ENCODE assay signal across 39 mouse cellular contexts in the genomic region with DNA sequence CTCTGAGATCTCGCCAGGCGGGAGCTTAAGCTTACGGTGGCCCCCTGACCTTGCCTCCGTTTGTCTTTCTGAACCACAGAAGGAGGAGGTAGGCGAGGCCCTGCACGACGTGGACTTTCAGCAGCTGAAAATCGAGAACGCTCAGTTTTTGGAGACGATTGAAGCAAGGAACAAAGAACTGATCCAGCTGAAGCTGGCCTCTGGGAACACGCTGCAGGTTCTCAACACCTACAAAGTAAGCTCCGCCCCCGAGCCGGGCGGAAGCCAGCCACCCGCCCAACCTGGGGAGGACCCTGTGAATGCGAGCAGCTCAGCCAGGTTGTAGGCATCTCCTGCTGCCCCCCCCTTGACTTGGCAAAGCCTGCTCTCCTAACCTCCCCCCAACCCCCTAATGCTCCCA. TPM values are rescaled to one million over a fixed set of nuclear protein-coding genes. Genes with fewer than 3 reads are reported as not detected.
DNase-seq lines count a peak whose midpoint lies in the region; ATAC-seq and TF ChIP-seq lines count a peak whose summit lies in the region.
"Had no signal": no experiment of that assay in that cellular context is flagged by ENCODE, and none has a peak within 500 bp of the region (broad histone marks: within the 10 kb centered on the region; RNA-seq: fewer than 3 reads in every experiment).

No protein-coding gene starts in this region.

- TF ChIP-seq CTCF in testis, adult 2 months (IDR thresholded peaks at IDR 0.05; ENCODE audit: control insufficient read depth, insufficient read depth, insufficient replicate concordance, low read depth, low read length): no peak

- no peaks in the 10 kb centered on the region for H3K27me3 ChIP-seq in kidney, embryonic 14.5 days (ENCODE audit: control insufficient read depth, insufficient read depth, low read length)
- no peaks in the 10 kb centered on the region for H3K27me3 ChIP-seq in testis, adult 2 months (ENCODE audit: control insufficient read depth, insufficient read depth, low read length)
- H3K27me3 ChIP-seq: forebrain, embryonic 13.5 days; heart, embryonic 15.5 days; hindbrain, embryonic 13.5 days; limb, embryonic 12.5 days; liver, embryonic 15.5 days had no signal

- no peak overlapping the region for H3K9ac ChIP-seq in kidney, embryonic 14.5 days (ENCODE audit: low read depth, low read length)
- H3K9ac ChIP-seq: forebrain, embryonic 13.5 days; heart, embryonic 15.5 days; hindbrain, embryonic 13.5 days; limb, embryonic 12.5 days; liver, embryonic 15.5 days; lung, embryonic 14.5 days had no signal

- peak; percentile 18 for DNase-seq in kidney, adult 18-20 months
- peak; percentile 81 for DNase-seq in ES-CJ7 (ENCODE audit: low read depth, low spot score)
- peak; percentile 32 for DNase-seq in kidney, adult 9 months
- no peak for DNase-seq in cerebellum, adult 11 months
- DNase-seq in heart, adult 18-20 months: no peak
- DNase-seq: adrenal gland, adult 8-10 months; cerebellum, adult 9-10 months; cerebellum, postnatal 36 days; lung, embryonic 14.5 days; lung, postnatal 14 days; midbrain, embryonic 14.5 days; right cerebral cortex, adult 18-20 months; right cerebral cortex, postnatal 4 days had no signal

- no peak for TF ChIP-seq POLR2A in testis, adult 2 months (IDR thresholded peaks at IDR 0.05; ENCODE audit: control insufficient read depth, low read depth, low read length)

- 77% methylated on average over 17 of the region's 17 CpGs for WGBS in kidney, embryonic 14.5 days

- H3K36me3 ChIP-seq in kidney, embryonic 14.5 days (ENCODE audit: control insufficient read depth, insufficient read depth, low read length): no peaks in the 10 kb centered on the region
- peaks cover 3% of the 10 kb centered on the region; the same call in 1 of the 2 replicates for H3K36me3 ChIP-seq in testis, adult 2 months (ENCODE audit: control insufficient read depth, insufficient read depth, low read length)
- H3K36me3 ChIP-seq: heart, embryonic 10.5 days; heart, embryonic 15.5 days; hindbrain, embryonic 13.5 days; limb, embryonic 12.5 days; liver, embryonic 15.5 days had no signal

- H3K4me3 ChIP-seq in kidney, embryonic 14.5 days (ENCODE audit: low read length): no peak overlapping the region
- peak overlapping the region; percentile 30 for H3K4me3 ChIP-seq in testis, adult 2 months (ENCODE audit: control insufficient read depth, low read depth, low read length)
- H3K4me3 ChIP-seq: forebrain, embryonic 13.5 days; heart, embryonic 10.5 days; heart, embryonic 15.5 days; hindbrain, embryonic 13.5 days; left cerebral cortex, adult 2 months; limb, embryonic 12.5 days; liver, embryonic 15.5 days had no signal

- no peaks in the 10 kb centered on the region for H3K4me1 ChIP-seq in kidney, embryonic 14.5 days (ENCODE audit: control insufficient read depth, insufficient read depth, low read length)
- H3K4me1 ChIP-seq in testis, adult 2 months (ENCODE audit: control insufficient read depth, insufficient read depth, low read length): no peaks in the 10 kb centered on the region; the same call in 1 of the 2 replicates
- H3K4me1 ChIP-seq: limb, embryonic 12.5 days; liver, embryonic 15.5 days had no signal

- no peaks in the 10 kb centered on the region for H3K9me3 ChIP-seq in kidney, embryonic 14.5 days (ENCODE audit: control insufficient read depth, low read length)
- H3K9me3 ChIP-seq: forebrain, embryonic 13.5 days; heart, embryonic 10.5 days; heart, embryonic 15.5 days; hindbrain, embryonic 13.5 days; limb, embryonic 12.5 days; liver, embryonic 15.5 days had no signal

- no peak overlapping the region for H3K27ac ChIP-seq in kidney, embryonic 14.5 days (ENCODE audit: low read depth, low read length)
- no peak overlapping the region for H3K27ac ChIP-seq in testis, adult 2 months (ENCODE audit: control insufficient read depth, insufficient read depth, low read depth, low read length)
- H3K27ac ChIP-seq: forebrain, embryonic 13.5 days; heart, embryonic 10.5 days; heart, embryonic 15.5 days; left cerebral cortex, adult 2 months; limb, embryonic 12.5 days; liver, embryonic 15.5 days; stomach, postnatal 0 days had no signal

- ATAC-seq in kidney, embryonic 14.5 days (ENCODE audit: low FRiP score, low TSS enrichment): no peak
- no peak for ATAC-seq in frontal cortex, adult (ENCODE audit: low TSS enrichment)
- ATAC-seq: activated CD4-positive, CD25-positive, alpha-beta regulatory T cell, adult 4 months; CD4-positive, CD25-positive, alpha-beta regulatory T cell, adult 4 months; forebrain, embryonic 13.5 days; inflammation-experienced regulatory T-cells, adult 6 months; Patski had no signal

- H3K4me2 ChIP-seq in kidney, embryonic 14.5 days (replicated peaks; ENCODE audit: low read depth, low read length): no peak overlapping the region
- H3K4me2 ChIP-seq: forebrain, embryonic 13.5 days; heart, embryonic 15.5 days; hindbrain, embryonic 13.5 days; limb, embryonic 12.5 days; liver, embryonic 15.5 days; lung, embryonic 14.5 days had no signal

RNA-seq across cellular contexts. Expression of a gene that starts 11.9 kb away (rescaled TPM):
- 0.70 and 1.0 TPM in 2 replicates for polyA plus RNA-seq in kidney, embryonic 14.5 days (2014; fragmentation: Nextera tagmentation; extraction: Ambion mirVana)
- polyA plus RNA-seq in testis, adult 2 months (2012; rRNA removed): 82.2 and 87.4 TPM in 2 replicates
- total RNA-seq in heart, adult 18-20 months (2021): under 1 TPM in 1 of 2 experiments, not detected in 1; 0.23 TPM
- total RNA-seq: gastrocnemius, adult 8-10 months; heart, postnatal 25 days; liver, adult 2 months; MEL; monocyte, adult 5-6 weeks; neutrophil, adult 5-6 weeks had no signal
- polyA plus RNA-seq: activated CD4-positive, CD25-positive, alpha-beta regulatory T cell, adult 4 months; CD4-positive, CD25-positive, alpha-beta regulatory T cell, adult 4 months; embryonic facial prominence, embryonic 11.5 days; inflammation-experienced regulatory T-cells, adult 6 months; limb, embryonic 12.5 days; liver, adult 2 months; liver, embryonic 15.5 days; spleen, adult 2 months had no signal

RNA-seq across cellular contexts. Expression of a gene that starts 30.3 kb away (rescaled TPM):
- not detected in 2 replicates for polyA plus RNA-seq in kidney, embryonic 14.5 days (2014; fragmentation: Nextera tagmentation; extraction: Ambion mirVana)
- 251 and 266 TPM in 2 replicates for polyA plus RNA-seq in testis, adult 2 months (2012; rRNA removed)
- not detected for total RNA-seq in heart, adult 18-20 months (2021)
- total RNA-seq: adrenal gland, adult 8-10 months; adrenal gland, postnatal 4 days; gastrocnemius, adult 8-10 months; heart, postnatal 25 days; layer of hippocampus, adult 18-20 months; left cerebral cortex, postnatal 25 days; liver, adult 2 months; MEL; monocyte, adult 5-6 weeks; neutrophil, adult 5-6 weeks had no signal
- polyA plus RNA-seq: activated CD4-positive, CD25-positive, alpha-beta regulatory T cell, adult 4 months; CD4-positive, CD25-positive, alpha-beta regulatory T cell, adult 4 months; embryonic facial prominence, embryonic 11.5 days; forebrain, embryonic 13.5 days; heart, embryonic 10.5 days; heart, embryonic 15.5 days; hindbrain, embryonic 13.5 days; inflammation-experienced regulatory T-cells, adult 6 months; limb, embryonic 12.5 days; liver, adult 2 months; liver, embryonic 15.5 days; lung, embryonic 14.5 days; midbrain, embryonic 14.5 days; Patski; spleen, adult 2 months; stomach, postnatal 0 days had no signal

RNA-seq across cellular contexts. Expression of a gene that starts 56.0 kb away (rescaled TPM):
- 20.7 and 25.3 TPM in 2 replicates for polyA plus RNA-seq in kidney, embryonic 14.5 days (2014; fragmentation: Nextera tagmentation; extraction: Ambion mirVana)
- polyA plus RNA-seq in testis, adult 2 months (2012; rRNA removed): 107 and 125 TPM in 2 replicates
- total RNA-seq in heart, adult 18-20 months (2021): 10 to 100 TPM; 30.2 to 34.7 TPM

Comparison
In these comparisons a context has a peak if more than half of its experiments do, and no peak if none do; other contexts are left out.
1. DNase-seq: peak in kidney, adult 18-20 months (single experiment), ES-CJ7 (single experiment) and kidney, adult 9 months (single experiment); none in cerebellum, adult 11 months (single experiment) and heart, adult 18-20 months (0 of 2).
2. RNA of a gene that starts 11.9 kb away (polyA plus RNA-seq): 82.2 to 87.4 TPM in testis, adult 2 months; 0.70 to 1.0 TPM in kidney, embryonic 14.5 days; every median in the first group is over 10 times any median in the second.
3. RNA of a gene that starts 30.3 kb away (polyA plus RNA-seq): 251 to 266 TPM in testis, adult 2 months; not detected in kidney, embryonic 14.5 days; every median in the first group is over 100 times any median in the second.